Mouse (Mus musculus) gonadal fat pad, adult 2 months (tissue): ENCODE data around the gene Thbs4. TPM values are rescaled to one million over a fixed set of nuclear protein-coding genes. Genes with fewer than 3 reads are reported as not detected.

ENCODE experiments used
- DNase-seq: peaks from one replicate; pipeline ENCODE4 v3.0.0-alpha.2; 2012; ENCODE audit warnings: low read depth
- polyA plus RNA-seq: library from polyadenylated mRNA; depleted of rRNA; stranded (reverse); fragments of >200 nt; gene quantifications from 2 replicates; pipeline ENCODE4 v1.2.3, GENCODE M21; 2012

Thbs4 gene
- polyA plus RNA-seq, 1 experiment = 0.45 TPM

DNA sequence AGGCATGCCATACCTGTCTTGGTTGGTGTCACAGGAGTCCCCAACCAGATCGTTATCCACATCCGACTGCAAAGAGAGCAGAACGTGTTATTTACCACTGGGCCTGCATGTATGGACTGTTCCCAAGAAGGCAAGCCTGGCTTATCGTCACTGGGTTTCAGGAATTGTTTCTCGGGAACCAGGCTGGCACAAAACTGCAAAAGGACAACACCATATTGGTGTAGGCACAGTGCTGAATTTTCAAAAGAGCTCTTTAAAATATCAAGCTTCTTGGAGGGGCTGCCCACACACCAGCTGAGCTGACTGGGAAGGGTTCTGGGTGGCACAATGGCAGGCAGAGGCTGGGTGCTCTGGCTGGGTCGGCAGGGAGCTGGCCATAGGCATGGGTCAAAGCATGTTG lies 34.1 kb downstream of the Thbs4 start:
- DNase-seq = no peak

DNA sequence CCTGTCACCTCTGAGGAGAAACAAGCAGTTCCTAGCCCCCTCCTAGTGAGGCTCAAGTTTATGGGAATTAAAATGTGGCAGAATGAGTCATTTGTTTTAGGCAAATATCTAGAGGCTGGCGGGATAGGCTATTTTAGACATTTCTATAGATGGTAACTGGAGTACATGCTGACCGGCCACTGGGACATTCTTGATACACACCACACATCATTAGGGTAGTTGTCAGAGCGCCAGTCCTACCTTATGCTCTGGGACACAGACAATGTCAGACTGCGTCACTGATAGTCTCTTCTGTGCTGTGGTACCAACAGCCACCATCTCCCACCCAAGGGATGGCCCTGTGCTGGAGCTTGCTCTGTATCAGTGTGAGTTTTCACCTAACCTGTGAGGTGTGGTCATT lies 35.5 kb downstream of the Thbs4 start:
- DNase-seq = no peak

DNA sequence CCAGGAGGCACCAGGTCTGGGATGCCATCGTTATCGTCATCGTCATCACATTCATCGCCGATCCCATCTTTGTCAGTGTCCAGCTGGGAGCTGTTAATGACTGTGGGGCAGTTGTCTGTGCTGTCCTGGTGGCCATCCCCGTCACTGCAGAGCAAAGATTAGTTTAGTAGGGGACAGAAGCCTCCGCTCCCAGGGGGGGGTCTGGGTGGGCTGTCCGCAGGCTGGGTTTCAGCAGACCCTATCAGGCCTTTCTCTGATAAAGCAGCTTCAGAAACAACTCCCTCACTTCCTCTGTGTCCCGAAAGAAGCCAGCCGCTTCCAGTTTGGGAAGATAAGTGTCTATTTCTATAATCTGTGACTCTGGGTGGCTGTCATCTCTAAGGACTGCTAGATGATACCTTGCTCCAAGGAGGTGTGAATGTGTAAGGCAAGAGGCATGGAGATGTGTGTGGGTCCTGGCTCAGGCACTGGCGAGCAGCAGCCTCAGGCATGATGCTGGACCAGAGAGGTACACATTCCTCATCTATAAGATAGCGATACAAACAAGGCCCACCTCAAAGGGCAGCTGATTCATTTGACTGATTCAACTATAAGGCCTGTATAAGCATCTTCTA lies 36.5 kb downstream of the Thbs4 start:
- no peak for DNase-seq

DNA sequence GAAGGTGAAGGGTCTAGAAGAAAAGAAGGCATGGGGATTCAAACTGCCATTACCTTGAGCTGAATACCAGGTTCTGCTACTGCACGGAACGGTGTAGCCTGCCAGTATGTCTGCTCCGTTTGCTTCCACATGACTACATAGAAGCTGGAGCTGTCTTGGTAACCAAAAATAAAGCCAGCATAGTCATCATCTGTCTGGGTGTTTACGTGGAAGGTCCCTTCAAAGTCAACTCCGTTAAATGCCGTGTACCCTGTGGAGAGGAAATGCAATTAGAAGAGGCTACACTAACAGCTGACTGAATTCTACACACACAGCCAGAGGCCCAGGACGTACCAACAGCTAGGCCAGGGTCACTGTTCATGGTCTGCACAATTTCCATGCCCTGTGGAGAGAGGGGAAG lies 39.6 kb downstream of the Thbs4 start:
- no peak for DNase-seq

DNA sequence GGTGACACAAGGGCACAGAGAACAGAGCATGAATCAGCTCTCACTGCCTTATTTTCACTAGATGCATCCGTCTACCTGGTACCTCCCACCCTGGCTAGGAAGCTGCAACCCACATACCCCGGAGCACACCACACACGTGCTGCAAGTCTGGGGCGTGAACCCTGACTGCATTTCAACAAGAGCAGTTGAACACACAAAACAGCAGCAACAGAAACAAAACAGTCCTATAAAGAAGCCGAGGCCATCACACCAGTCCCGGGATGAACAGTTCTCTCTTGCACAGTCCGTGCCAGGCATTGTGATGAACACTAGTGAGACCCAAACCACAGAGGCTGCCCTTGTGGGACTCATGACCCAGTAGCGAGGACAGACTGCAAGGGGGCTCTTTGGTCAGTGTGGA lies 40.9 kb downstream of the Thbs4 start:
- no peak for DNase-seq

DNA sequence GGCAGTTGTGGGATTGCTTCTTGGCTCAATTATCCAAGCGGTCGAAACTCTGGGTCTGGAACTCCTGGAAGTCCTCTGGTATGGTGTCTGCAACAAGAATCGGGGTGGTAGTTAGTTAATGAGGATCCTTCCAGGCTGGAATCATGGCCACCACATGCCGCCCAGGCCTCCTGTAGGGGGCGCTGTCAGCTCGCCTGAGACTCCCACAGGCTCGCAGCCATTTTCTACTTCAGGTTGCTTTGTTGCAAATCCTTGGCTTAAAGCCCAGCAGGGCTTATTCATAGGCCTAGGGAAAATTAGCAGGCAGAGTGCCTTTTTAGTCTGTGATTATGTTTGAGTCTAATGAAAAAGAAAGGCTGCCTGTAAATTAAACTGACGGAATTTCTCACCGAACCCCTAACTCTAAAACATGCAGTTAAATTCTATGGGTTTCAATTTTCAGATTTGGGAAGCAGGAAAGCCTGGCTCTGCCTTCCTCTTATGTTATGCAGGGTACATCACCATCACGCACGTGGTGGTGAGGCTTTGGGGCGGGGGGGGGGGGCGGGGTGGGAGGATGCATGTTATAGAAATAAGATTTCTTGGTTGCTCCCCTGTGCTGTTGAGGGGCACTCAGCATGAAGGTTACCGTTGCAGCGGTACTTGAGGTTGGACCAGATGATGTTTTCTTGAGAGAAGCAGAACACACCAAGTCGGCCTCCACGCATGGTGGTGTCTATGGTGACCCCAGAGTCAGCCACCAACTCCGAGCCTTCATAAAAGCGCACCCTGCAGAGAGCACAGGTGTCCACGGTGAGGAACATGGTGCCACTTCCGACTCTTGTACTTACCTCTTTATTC lies 42.7 kb downstream of the Thbs4 start:
- peak; percentile 65 for DNase-seq

DNA sequence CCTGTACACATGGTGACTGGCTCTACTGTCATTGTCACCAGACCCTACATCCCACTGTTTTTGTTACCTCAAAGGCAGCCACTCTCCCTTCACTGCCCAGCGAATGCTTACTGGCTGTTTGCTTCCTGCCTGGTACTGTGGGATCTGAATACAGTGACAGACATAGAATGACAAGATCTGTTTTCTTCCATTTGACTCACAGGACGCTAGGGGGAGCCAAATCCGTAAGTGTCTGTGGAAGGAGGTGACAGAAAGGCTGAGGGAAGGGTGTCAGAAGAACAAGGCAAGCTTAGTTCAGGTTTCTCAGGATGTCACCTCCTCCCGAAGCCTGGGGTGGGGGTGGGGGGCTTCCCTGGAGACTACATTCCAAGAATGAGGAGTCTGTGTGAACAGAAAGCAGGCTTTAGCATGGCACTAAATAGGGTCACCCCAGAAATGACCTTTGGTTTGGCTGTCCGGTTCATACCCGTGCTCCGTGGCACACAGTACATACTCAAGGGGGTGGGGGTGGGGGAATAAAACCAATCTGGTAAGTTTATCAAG lies 43.6 kb downstream of the Thbs4 start:
- DNase-seq = peak; percentile 37

DNA sequence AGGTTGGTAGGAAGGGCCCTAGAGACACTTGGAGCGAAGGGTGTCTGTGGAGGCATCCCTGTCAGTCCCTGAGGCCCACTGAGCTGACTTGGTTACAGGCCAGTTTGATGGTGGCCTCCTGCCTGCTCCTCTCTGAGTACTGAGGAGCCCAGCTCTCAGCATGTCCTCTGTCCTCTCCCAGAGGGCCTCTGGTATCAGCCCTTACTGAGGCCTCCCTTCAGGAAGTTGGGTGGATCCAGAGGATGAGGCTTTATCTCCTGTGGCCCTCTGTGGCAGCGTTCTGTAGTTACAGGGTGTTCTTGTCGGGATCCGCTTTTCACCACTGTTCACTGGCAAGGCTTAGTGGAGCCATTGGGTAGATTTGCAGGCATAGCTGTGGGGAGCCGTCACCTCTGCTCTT lies 51.3 kb downstream of the Thbs4 start:
- DNase-seq = no peak

DNA sequence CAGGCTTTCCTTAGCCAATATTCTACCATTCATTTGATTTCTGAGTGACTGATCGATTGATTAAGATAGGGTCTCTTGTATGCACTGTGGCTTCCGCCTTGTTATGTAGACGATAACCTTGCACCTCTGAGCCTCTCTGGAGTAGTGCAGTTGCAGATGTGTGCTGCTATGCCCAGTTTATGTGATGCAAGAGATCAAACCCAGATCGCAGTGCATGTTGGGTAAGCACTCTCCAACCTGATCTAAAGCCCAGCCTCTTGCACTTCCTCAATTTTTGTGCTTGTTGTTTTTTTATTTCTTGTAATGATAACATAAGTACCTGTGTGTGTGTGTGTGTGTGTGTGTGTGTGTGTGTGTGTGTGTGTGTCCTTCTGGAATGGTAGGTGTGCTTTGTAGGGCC lies 51.7 kb downstream of the Thbs4 start:
- no peak for DNase-seq

DNA sequence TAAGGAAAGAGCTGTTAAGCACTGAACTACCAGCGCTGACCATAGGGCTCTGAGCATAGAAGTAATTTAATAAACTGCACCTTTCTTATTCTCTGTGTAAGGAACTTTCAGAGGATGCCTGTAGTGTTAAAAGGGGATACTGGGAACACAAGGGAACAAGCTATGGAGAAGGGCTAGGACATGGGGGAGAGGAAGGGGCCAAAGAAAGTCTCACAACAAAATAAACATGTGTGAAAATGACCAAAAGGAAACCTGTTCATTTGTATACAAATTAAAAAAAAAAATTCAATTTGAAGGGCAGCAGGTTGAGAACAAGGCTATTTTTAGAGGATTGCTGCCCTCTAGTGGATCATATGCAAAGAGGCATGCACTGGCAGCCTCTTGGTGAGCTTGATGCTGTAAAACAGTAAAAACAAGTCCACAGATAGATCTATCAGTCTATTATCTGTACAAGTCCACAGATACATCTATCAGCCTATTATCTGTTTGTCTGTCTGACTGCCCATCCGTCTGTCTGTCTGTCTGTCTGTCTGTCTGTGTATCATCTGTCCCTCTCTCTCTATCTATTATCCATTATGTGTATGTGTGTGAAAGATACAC lies 53.8 kb downstream of the Thbs4 start:
- no peak for DNase-seq

DNA sequence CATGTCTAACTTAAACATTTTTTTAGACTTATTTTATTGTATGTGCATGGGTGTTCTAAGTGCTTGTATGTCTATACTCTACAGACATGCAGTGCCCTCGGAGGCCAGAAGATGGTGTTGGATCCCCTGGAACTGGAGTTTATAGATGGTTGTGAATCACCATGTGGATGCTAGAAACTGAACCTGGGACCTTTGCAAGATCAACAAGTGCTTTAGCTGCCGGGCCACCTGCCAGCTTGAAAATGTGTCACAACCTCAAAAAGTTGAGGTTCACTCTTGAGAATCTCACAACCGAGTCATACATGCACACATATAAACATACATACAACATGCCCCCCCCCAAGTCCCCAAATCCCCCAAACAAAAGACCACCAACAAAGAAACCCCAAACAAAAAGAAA lies 54.8 kb downstream of the Thbs4 start:
- no peak for DNase-seq

DNA sequence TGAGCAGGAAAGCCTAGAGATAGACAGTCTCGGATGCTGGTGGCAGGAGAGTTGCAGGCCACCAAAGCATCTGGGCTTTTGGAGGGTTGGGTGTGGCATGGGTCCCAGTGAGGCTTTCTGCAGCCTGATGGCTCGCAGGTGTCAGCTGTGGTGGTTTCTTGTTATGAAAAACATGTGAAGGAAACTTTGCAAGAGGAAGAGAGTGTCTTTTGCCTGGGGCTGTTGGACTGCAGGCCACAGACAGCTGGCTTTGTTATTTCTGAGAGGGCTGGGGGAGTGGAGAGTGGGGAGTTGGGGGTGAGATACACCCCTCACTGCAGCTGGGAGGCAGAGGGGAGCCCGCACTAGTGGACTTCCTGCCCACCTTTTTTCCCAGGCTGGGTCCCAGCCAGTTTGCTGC lies 55.8 kb downstream of the Thbs4 start:
- DNase-seq = no peak

DNA sequence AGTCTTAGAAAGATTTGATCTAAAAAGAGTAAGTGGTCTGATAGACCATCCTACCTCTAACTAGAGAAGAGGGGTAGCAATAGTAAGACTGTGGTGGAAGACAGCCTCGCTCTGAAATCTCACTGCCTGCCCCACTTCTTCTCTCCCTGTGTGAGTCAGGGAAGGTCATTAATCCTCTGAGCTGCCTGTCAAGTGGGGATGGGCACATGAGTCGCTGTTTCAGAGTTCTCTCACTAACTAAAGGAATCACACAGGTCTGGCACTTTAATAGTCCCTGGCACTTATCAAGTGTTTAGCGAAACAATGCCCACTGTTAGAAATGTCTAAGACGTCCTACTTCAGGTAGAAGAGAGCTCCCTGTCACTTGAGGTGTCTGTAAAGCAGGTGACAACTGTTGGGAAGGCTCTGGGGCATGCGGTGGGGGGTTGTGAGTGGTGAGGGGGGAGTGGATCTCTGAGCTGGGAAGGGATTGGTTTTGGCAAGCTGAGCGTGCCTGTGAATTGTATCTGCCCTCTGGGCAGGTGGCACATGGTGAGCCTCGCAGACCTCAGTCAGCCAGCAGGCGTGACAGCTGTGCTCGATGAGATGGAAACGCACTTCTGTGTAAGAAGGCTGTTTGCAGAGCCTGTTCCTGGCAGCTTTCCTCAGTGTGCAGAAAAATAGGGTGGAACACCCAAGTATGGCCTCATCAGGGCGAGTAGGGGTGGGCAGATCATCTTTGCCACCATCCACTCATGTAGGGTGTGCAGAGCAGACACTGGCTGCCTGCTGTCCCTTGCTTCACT lies 57.9 kb downstream of the Thbs4 start:
- no peak for DNase-seq

DNA sequence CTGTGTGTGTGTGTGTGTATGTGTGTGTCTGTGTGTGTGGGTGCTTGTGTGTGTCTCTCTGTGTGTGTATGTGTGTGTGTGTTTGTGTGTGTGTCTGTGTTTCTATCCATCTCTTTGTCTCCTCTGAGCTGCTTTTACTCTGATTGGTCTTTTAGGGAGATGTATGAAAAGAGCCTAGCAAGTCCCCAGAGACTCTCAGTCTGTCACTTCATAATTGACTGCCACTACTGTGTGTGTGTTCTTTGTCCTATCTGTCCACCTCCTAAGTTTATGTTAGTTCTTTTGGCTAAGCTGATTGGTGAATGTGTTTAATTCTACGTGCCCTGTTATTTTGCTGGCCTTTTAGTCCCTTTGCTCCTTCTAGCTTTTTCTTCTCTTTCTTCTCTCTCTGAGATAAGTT lies 58.9 kb downstream of the Thbs4 start:
- DNase-seq = no peak

DNA sequence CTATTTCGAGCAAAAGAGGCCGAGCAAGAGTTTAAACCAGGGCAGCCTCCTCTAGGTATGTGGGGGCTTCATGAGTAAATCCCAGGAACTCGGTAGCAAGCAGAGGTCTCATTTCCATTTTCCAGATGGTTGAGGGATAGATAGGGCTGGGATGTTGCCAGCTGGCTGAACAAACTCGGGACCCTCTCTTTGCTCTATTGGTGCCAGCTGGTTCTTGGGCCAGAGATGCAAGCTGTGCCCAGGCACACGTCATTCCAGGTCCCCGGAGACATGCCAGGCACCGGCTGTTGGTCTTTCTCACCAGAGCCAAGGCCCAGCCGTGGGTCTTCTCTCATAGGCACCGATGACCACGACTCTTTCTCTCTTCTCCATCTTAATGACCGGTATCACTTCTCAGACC lies 60.9 kb downstream of the Thbs4 start:
- DNase-seq = no peak

DNA sequence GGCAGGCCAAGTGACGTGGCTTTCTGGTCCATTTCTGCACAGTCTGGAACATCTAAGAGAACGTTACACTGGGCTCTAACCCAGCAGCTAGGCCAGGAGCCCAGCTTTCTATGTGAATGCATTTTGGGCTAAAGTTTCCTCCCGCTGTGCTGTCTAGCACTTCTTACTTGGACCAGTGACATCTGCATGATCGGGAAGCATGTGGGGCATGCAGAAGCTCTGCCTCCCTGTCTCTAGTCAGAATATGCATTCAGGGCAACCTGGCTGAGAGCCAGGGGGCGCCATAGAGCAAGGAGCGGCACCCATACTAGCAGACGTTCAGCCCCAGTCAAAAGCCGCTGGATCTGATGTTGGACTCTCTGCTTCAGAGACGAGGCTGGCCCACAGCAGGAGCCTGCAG lies 61.4 kb downstream of the Thbs4 start:
- DNase-seq = no peak

DNA sequence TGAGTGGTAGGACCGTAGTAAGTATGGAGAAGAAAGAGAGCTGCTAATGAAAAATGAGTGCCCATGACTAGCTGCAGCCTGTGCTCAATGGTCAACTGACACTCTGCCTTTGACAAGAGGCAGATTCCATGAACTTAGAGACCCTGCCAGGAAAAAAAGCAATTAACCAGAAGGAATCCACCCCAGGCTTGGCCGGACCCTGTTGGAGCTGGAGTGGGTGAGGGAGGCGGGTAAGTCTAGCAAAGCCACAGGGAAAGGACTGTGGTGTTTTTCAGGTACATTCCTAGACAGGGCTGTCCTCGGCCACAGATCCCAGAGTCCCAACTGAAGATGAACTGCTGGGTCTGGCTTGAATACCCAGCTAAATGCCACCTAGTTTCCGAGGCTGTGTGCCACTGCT lies 61.8 kb downstream of the Thbs4 start:
- DNase-seq = no peak

DNA sequence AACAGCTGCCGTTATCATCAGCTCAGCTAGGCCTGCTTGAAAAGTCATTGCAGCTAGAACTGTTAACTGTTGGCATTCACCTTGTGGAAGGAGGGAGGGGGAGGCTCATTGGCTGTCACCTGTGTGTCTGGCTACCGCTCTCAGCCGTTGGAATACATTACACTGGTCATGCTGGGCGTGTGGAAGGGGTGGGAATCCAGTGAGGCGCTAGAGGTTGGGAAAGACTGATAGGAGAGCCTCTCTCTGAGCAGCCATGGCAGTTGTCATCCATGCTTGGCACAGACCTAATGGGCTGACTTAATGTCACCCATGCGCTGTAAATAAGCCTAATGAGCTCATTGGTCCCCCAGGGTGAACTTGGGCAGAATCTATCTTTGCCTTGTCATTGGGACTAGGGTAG lies 62.8 kb downstream of the Thbs4 start:
- no peak for DNase-seq

DNA sequence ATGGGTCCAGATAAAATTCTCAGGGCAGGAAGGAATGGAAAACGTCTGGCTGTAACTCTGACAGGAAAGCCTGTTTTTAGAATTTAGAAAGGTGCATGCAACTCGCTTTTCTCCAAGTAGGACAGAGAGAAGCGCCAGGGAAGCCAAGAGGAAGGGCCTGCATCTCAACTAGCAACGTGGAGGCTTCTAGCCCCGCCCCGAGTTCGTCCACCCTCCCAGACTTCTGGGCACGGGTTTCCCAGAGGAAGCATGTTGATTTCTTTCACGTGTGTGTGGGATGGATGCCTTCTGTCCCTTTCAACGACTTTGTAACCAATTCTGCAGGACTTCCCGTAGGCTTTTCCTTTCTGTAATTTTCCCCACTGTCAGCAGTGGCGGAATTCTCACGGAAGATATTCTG lies 64.8 kb downstream of the Thbs4 start:
- DNase-seq = no peak

DNA sequence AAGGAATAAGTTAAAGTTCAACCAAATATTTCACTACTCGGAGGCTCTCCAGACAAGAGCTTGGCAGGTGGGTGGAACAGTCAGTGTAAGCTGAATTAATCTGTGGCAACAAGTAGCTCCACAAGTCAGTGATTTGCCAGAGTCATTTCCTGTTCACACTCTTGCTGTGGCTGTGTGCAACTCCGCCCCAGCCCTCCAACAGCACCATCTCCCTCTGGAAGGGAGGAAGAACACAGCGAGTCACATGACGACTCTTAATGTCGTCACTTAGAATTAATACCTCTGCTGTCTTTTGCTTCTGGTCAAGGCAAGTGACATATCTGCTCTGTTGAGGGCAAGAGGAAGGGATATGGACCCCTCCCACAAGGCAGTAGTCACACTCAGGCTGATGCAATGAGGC lies 72.2 kb downstream of the Thbs4 start:
- DNase-seq = no peak

DNA sequence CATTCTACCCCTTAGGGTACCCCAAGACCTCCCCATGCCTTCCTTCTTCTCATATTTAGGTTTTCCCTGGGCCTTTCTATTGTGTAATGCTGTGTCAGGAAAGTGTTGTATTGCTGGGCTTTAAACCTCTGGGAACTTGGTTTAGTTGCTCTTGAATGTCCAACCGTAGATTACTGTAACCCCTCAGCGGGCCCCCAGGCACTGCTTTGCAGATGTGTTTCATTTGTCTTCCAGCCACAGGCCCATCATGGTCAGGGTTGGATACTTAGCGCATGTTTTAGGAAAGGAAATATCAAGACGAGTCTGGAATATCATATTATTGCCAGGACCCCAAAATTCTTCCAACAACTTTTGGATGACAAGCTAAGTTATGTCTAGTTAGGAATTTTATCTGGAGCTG lies 73.6 kb downstream of the Thbs4 start:
- no peak for DNase-seq
